Mouse (Mus musculus): Measurements from ENCODE around the gene Cpd. TPM values are rescaled to one million over a fixed set of nuclear protein-coding genes. Genes with fewer than 3 reads are reported as not detected.
"Not testable (repeated sequence)": the region's sequence is repeated elsewhere in the genome, so short reads cannot be mapped to it uniquely, and the experiment has no call there.

Gene Cpd
- polyA plus RNA-seq, 1 experiment: 17.6 TPM

DNA sequence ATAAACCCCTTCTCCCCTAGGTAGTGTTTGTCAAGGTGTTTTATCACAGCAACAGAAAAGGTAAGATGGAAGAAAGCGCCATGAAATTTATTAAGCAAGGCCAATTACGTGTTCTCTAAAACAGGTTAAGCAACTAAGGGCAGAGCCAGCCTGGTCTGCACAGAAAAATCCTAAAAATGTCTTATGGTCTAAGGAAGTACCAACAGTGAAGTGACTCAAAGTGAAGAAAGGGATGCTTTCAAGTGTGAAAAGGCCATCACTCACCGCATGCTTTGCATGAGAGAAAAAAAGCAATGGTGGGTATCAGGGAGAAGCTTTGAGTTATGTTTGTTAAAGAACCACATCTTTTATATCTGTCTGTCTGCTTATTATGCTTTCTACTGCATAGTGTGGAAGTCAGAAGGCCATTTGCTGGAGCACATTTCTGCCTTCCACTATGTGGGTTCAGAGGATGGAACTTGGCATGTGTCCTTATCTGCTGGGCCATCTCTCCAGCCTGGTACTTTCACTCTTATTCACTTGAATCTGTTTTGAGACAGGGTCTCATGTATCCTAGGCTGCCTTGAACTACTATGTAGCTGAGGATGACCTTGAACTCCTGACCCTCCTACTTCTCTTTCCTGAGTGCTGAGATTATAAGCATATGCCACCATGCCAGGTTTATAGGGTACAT is 39.7 kb downstream of the Cpd start:
- Histone ChIP-seq H3ac (ENCODE audit: control insufficient read depth, insufficient read length) (no peak overlapping the region), H3K4me2 (ENCODE audit: low read depth) (no peak overlapping the region), H3K79me2 (ENCODE audit: control insufficient read depth, insufficient read depth) (no peaks in the 10 kb centered on the region), H3K36me3 (ENCODE audit: control insufficient read depth, insufficient read depth) (peaks cover 48% of the 10 kb centered on the region), H3K4me3 (no peak overlapping the region), H3K27me3 (ENCODE audit: control insufficient read depth, insufficient read depth, insufficient read length) (no peaks in the 10 kb centered on the region)
- TF ChIP-seq POLR2A (IDR thresholded peaks at IDR 0.05; ENCODE audit: insufficient read length, low read depth) (no peak), E2F4 (IDR thresholded peaks at IDR 0.05; ENCODE audit: insufficient read depth) (no peak), POLR2AphosphoS2 (IDR thresholded peaks at IDR 0.05; ENCODE audit: insufficient read length, low read depth) (no peak), CEBPB (IDR thresholded peaks at IDR 0.05; ENCODE audit: insufficient read depth, poor library complexity, severe bottlenecking) (no peak), REST (IDR thresholded peaks at IDR 0.05; ENCODE audit: insufficient read depth, insufficient read length) (no peak), TCF12 (IDR thresholded peaks at IDR 0.05; ENCODE audit: insufficient read depth, poor library complexity, severe bottlenecking) (no peak), MAX (IDR thresholded peaks at IDR 0.05; ENCODE audit: low read depth) (no peak), USF1 (IDR thresholded peaks at IDR 0.05; ENCODE audit: low read depth) (no peak), MYOG (IDR thresholded peaks at IDR 0.05; ENCODE audit: control insufficient read depth in 1 of 3, insufficient read depth in 1 of 3, insufficient read length in 2 of 3, low read depth in 2 of 3) (no peak), MYOD1 (IDR thresholded peaks at IDR 0.05; ENCODE audit: control insufficient read depth in 1 of 3, insufficient read length in 2 of 3, low read depth in 2 of 3) (no peak), SRF (IDR thresholded peaks at IDR 0.05; ENCODE audit: control insufficient read depth, insufficient read length, low read depth) (no peak), TCF3 (IDR thresholded peaks at IDR 0.05; ENCODE audit: insufficient read length, low read depth) (no peak)

DNA sequence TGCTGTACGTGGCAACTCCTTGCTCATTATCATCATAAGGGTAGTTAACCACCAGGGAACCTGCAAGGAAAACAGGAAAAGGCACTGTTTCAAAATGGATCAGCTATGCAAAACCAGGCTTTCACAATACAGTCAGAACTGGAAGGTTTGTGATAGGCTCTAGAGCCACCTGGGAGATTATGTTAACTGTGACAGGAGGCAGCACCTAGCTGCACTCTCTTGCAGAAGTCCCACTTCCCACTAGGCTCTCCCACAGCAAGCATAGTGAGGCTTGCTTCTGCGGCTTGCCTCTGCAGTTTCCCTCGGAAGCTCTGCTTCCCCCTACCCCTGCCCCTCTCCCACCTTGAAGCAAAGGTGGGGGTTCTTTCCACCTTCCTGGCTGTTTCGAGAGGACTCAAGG is 40.8 kb downstream of the Cpd start:
- H3K4me3 ChIP-seq: no peak overlapping the region
- H3K4me2 ChIP-seq (ENCODE audit: low read depth): no peak overlapping the region
- peaks cover 46% of the 10 kb centered on the region for H3K36me3 ChIP-seq (ENCODE audit: control insufficient read depth, insufficient read depth)
- no peak overlapping the region for H3ac ChIP-seq (ENCODE audit: control insufficient read depth, insufficient read length)
- H3K27me3 ChIP-seq (ENCODE audit: control insufficient read depth, insufficient read depth, insufficient read length): no peaks in the 10 kb centered on the region
- H3K79me2 ChIP-seq (ENCODE audit: control insufficient read depth, insufficient read depth): no peaks in the 10 kb centered on the region
- TF ChIP-seq USF1 (IDR thresholded peaks at IDR 0.05; ENCODE audit: low read depth) (no peak), POLR2A (IDR thresholded peaks at IDR 0.05; ENCODE audit: insufficient read length, low read depth) (no peak), MYOG (IDR thresholded peaks at IDR 0.05; ENCODE audit: control insufficient read depth in 1 of 3, insufficient read depth in 1 of 3, insufficient read length in 2 of 3, low read depth in 2 of 3) (no peak), SRF (IDR thresholded peaks at IDR 0.05; ENCODE audit: control insufficient read depth, insufficient read length, low read depth) (no peak)

DNA sequence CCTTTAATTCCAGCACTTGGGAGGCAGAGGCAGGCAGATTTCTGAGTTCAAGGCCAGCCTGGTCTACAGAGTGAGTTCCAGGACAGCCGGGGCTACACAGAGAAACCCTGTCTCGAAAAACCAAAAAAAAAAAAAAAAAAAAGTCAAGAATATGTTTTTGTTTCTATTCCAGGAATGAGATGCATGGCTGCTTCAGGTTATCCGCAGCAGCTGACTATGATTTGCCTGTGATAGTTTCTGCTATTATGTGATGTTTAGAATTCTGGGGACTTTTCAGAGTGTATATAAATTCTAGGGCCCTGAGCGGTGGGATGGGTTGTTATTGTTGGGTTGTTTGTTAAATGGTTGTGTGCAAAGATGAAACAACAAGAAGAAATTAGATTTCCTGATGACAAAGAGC is 41.7 kb downstream of the Cpd start:
- H3K79me2 ChIP-seq (ENCODE audit: control insufficient read depth, insufficient read depth); H3ac ChIP-seq (ENCODE audit: control insufficient read depth, insufficient read length); H3K4me2 ChIP-seq (ENCODE audit: low read depth); H3K4me3 ChIP-seq; H3K27me3 ChIP-seq (ENCODE audit: control insufficient read depth, insufficient read depth, insufficient read length): not testable (repeated sequence)
- H3K36me3 ChIP-seq (ENCODE audit: control insufficient read depth, insufficient read depth): peaks cover 39% of the 10 kb centered on the region

DNA sequence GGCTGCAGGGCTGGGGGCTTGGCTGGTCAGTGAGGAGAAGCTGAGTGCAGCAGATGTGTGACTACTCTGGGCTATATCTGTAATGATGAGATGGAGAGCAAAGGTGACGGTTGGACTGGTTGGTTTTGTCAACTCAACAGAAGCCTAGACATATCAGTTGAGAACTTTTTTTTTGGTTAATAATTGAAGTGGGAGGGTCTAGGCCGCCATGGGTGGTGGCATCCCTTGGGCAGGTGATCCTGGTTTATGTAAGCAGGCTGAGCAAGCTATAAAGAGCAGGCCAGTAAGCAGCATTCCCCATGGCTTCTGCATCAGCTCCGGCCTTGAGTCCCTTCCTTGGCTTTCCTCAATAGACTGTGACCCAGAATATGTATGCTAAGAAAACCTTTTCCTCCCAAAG is 43.6 kb downstream of the Cpd start:
- Histone ChIP-seq H3K36me3 (ENCODE audit: control insufficient read depth, insufficient read depth) (peaks cover 35% of the 10 kb centered on the region), H3ac (ENCODE audit: control insufficient read depth, insufficient read length) (no peak overlapping the region)
- TF ChIP-seq MYOD1 (IDR thresholded peaks at IDR 0.05; ENCODE audit: control insufficient read depth in 1 of 3, insufficient read length in 2 of 3, low read depth in 2 of 3) (no peak), MYOG (IDR thresholded peaks at IDR 0.05; ENCODE audit: control insufficient read depth in 1 of 3, insufficient read depth in 1 of 3, insufficient read length in 2 of 3, low read depth in 2 of 3) (no peak), USF1 (IDR thresholded peaks at IDR 0.05; ENCODE audit: low read depth) (no peak), REST (IDR thresholded peaks at IDR 0.05; ENCODE audit: insufficient read depth, insufficient read length) (no peak), E2F4 (IDR thresholded peaks at IDR 0.05; ENCODE audit: insufficient read depth) (no peak), MAX (IDR thresholded peaks at IDR 0.05; ENCODE audit: low read depth) (no peak), SRF (IDR thresholded peaks at IDR 0.05; ENCODE audit: control insufficient read depth, insufficient read length, low read depth) (no peak), TCF12 (IDR thresholded peaks at IDR 0.05; ENCODE audit: insufficient read depth, poor library complexity, severe bottlenecking) (no peak), CEBPB (IDR thresholded peaks at IDR 0.05; ENCODE audit: insufficient read depth, poor library complexity, severe bottlenecking) (no peak), TCF3 (IDR thresholded peaks at IDR 0.05; ENCODE audit: insufficient read length, low read depth) (no peak), POLR2A (IDR thresholded peaks at IDR 0.05; ENCODE audit: insufficient read length, low read depth) (no peak)

DNA sequence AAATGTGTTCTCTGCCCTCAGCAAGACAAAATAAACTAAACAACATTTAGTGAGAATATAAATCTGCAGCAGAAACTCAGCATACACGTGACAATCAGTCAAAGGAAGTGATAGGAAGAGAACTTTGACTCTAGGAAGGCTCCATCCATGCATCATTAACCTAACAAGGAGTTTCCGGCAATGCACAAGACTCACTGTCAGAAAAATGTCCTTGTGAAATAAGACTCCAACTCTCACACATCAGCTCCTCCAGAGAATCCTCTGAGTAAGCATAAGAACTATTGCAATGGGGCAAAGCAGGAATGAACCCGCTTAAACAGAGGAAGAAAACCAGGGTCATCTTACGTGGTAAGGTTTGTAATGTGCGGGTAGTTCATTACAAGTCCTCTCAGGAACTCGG is 49.6 kb downstream of the Cpd start:
- no peaks in the 10 kb centered on the region for H3K79me2 ChIP-seq (ENCODE audit: control insufficient read depth, insufficient read depth)
- H3K4me2 ChIP-seq (ENCODE audit: low read depth): no peak overlapping the region
- no peak overlapping the region for H3K4me3 ChIP-seq
- no peak overlapping the region for H3ac ChIP-seq (ENCODE audit: control insufficient read depth, insufficient read length)
- TF ChIP-seq POLR2A (IDR thresholded peaks at IDR 0.05; ENCODE audit: insufficient read length, low read depth): no peak
- no peak for TF ChIP-seq TCF12 (IDR thresholded peaks at IDR 0.05; ENCODE audit: insufficient read depth, poor library complexity, severe bottlenecking)
- no peak for TF ChIP-seq MYOG (IDR thresholded peaks at IDR 0.05; ENCODE audit: control insufficient read depth in 1 of 3, insufficient read depth in 1 of 3, insufficient read length in 2 of 3, low read depth in 2 of 3)
- no peaks in the 10 kb centered on the region for H3K27me3 ChIP-seq (ENCODE audit: control insufficient read depth, insufficient read depth, insufficient read length)
- H3K36me3 ChIP-seq (ENCODE audit: control insufficient read depth, insufficient read depth): peaks cover 24% of the 10 kb centered on the region

More for the DNA sequence above, 43.6 kb downstream of the Cpd start:
- no peak overlapping the region for H3K4me3 ChIP-seq
- no peaks in the 10 kb centered on the region for H3K79me2 ChIP-seq (ENCODE audit: control insufficient read depth, insufficient read depth)
- no peaks in the 10 kb centered on the region for H3K27me3 ChIP-seq (ENCODE audit: control insufficient read depth, insufficient read depth, insufficient read length)
- H3K4me2 ChIP-seq (ENCODE audit: low read depth): no peak overlapping the region

All from myocyte (in vitro differentiated cells).